Mouse (Mus musculus): ENCODE results near the gene Meis2.

DNA sequence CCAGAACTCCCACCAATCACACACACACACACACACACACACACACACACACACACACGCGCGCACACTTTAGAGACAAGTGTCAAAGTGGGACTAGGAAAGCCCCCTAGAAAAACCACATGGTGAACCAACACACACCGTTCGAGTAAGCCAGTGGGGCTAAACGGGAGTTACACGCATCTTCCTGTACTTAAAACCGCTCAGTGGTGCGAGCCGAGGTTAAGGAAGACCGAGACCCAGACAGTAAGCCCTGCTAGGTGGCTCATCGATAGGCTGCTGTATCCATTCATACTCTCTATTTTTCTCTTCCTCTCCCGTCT, 6.6 kb upstream of the Meis2 start:
- no peak for TF ChIP-seq CTCF (IDR thresholded peaks at IDR 0.05 in 2 of 3, conservative IDR thresholded peaks at IDR 0.05 in 1 of 3; ENCODE audit: control insufficient read depth in 1 of 3, insufficient read depth in 1 of 3, low read depth in 2 of 3, low read length in 3 of 3, poor library complexity in 1 of 3, severe bottlenecking in 1 of 3)
- TF ChIP-seq MAFK (IDR thresholded peaks at IDR 0.05; ENCODE audit: borderline replicate concordance, low read depth, low read length): no peak
- no peak for TF ChIP-seq POLR2A (IDR thresholded peaks at IDR 0.05; ENCODE audit: control insufficient read depth in 1 of 2, insufficient read depth in 1 of 2, low read depth in 1 of 2, low read length in 2 of 2, poor library complexity in 1 of 2)
- TF ChIP-seq UBTF (IDR thresholded peaks at IDR 0.05; ENCODE audit: borderline replicate concordance, insufficient read depth, low read depth, low read length): no peak
- TF ChIP-seq HCFC1 (IDR thresholded peaks at IDR 0.05; ENCODE audit: low read depth, low read length): no peak
- TF ChIP-seq GATA1 (IDR thresholded peaks at IDR 0.05; ENCODE audit: low read depth, low read length): no peak
- TF ChIP-seq TCF12 (IDR thresholded peaks at IDR 0.05; ENCODE audit: low read depth, low read length): no peak
- TF ChIP-seq ZC3H11A (IDR thresholded peaks at IDR 0.05; ENCODE audit: low read depth, low read length): no peak

All from MEL (cell line).